Mouse (Mus musculus) liver, embryonic 14 days (tissue): Measurements from ENCODE around the gene Olfr122. TPM values are rescaled to one million over a fixed set of nuclear protein-coding genes. Genes with fewer than 3 reads are reported as not detected.

Experiments used
- polyA plus RNA-seq: library from polyadenylated mRNA; depleted of rRNA; stranded (reverse); fragments of >200 nt; gene quantifications from 2 replicates; pipeline ENCODE4 v1.2.3, GENCODE M21; 2012; rRNA removed

Gene Olfr122
- not detected in 2 replicates for polyA plus RNA-seq

GRCm38 (mm10) chr17:37768307-37768706 lies at the start of gene Olfr122:
TSS of gene Olfr122 (plus strand) at chr17:37768607.

GRCm38 (mm10) chr17:37721508-37721907 lies 46.9 kb upstream of the Olfr122 start, which contains the start of gene Olfr120:
TSS of gene Olfr120 (plus strand) at chr17:37721808.

GRCm38 (mm10) chr17:37793229-37793628 lies 24.8 kb downstream of the Olfr122 start, which contains the start of gene Olfr123:
TSS of gene Olfr123 (plus strand) at chr17:37793529.

GRCm38 (mm10) chr17:37799588-37799987 lies 31.2 kb downstream of the Olfr122 start, which contains the start of gene Olfr124:
TSS of gene Olfr124 (plus strand) at chr17:37799888.

Other genes with a start within 250 kb of the Olfr122 start
- not detected in 2 replicates for gene Olfr112, start 199.2 kb upstream of the Olfr122 start, polyA plus RNA-seq
- not detected in 2 replicates for gene Olfr113, start 190.9 kb upstream of the Olfr122 start, polyA plus RNA-seq
- not detected in 2 replicates for gene Olfr114, start 175.9 kb upstream of the Olfr122 start, polyA plus RNA-seq
- not detected in 2 replicates for gene Olfr115, start 141.5 kb upstream of the Olfr122 start, polyA plus RNA-seq
- not detected in 2 replicates for gene Olfr116, start 141.4 kb upstream of the Olfr122 start, polyA plus RNA-seq
- not detected in 2 replicates for gene Olfr117, start 104.8 kb upstream of the Olfr122 start, polyA plus RNA-seq
- gene Olfr118, start 101.6 kb upstream of the Olfr122 start, polyA plus RNA-seq, result not detected in 2 replicates
- gene Olfr119, start 72.0 kb upstream of the Olfr122 start, polyA plus RNA-seq, result not detected in 2 replicates
- gene Olfr120, start 46.8 kb upstream of the Olfr122 start, polyA plus RNA-seq, result not detected in 2 replicates
- not detected in 2 replicates for gene Olfr121, start 19.8 kb upstream of the Olfr122 start, polyA plus RNA-seq
- not detected in 2 replicates for gene Olfr123, start 24.9 kb downstream of the Olfr122 start, polyA plus RNA-seq
- not detected in 2 replicates for gene Olfr124, start 31.3 kb downstream of the Olfr122 start, polyA plus RNA-seq
- gene Olfr125, start 64.3 kb downstream of the Olfr122 start, polyA plus RNA-seq, result not detected in 2 replicates
- not detected in 2 replicates for gene Olfr126, start 78.9 kb downstream of the Olfr122 start, polyA plus RNA-seq
- not detected in 2 replicates for gene Olfr127, start 131.8 kb downstream of the Olfr122 start, polyA plus RNA-seq
- gene Olfr128, start 151.9 kb downstream of the Olfr122 start, polyA plus RNA-seq, result not detected in 2 replicates
- not detected in 2 replicates for gene Olfr761, start 184.5 kb downstream of the Olfr122 start, polyA plus RNA-seq